Mouse (Mus musculus): Measurements from ENCODE around the gene Epha2. TPM values are rescaled to one million over a fixed set of nuclear protein-coding genes. Genes with fewer than 3 reads are reported as not detected.

Gene Epha2
- total RNA-seq, 2 experiments from 2014 or later, result 1.4 to 1.5 TPM

DNA sequence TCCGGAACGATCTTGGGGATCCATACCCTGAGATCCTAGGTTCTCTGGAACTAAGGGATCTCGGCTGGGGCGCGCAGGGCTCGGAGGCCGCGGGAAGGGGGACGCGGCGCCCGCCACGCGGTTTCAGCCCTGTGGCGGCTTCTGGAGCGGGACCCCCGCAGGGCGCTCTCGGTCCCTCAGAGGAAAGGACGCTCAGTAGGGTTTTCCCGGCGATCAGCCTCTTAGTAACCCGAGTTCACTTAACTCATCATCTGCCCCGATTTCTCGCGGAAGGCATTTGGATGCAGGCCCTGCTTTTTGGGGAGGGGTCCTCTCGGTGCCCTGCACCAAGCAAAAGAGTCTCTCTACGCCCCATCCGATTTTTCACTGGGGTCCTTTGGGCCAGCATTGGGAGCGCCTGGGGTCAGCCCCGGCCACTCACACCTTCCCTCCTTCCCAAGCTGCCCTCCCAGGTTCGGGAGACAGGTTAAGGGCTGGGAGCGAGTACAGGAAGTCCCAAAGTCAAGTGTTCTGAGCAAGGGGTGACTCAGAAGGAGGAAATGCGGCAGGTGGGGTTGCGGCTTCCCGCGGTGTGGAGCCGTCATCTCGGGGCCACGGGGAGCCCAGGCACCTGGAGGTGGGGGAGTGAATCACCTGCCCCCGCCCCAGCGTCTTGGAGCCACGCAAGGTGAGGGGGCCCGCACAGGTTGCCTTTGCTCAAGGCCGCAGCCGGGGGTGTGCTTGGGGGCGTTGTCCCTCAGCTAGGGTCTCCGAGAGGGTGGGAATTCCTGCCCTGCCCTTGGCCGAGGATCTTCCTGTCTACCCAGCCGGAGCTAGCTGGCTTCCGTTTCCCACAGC lies 769 bp downstream of the Epha2 start:
- no peak for DNase-seq (ENCODE audit: low spot score in 2 of 2)
- intact Hi-C loops (cut with DNase I), result no loop called here

DNA sequence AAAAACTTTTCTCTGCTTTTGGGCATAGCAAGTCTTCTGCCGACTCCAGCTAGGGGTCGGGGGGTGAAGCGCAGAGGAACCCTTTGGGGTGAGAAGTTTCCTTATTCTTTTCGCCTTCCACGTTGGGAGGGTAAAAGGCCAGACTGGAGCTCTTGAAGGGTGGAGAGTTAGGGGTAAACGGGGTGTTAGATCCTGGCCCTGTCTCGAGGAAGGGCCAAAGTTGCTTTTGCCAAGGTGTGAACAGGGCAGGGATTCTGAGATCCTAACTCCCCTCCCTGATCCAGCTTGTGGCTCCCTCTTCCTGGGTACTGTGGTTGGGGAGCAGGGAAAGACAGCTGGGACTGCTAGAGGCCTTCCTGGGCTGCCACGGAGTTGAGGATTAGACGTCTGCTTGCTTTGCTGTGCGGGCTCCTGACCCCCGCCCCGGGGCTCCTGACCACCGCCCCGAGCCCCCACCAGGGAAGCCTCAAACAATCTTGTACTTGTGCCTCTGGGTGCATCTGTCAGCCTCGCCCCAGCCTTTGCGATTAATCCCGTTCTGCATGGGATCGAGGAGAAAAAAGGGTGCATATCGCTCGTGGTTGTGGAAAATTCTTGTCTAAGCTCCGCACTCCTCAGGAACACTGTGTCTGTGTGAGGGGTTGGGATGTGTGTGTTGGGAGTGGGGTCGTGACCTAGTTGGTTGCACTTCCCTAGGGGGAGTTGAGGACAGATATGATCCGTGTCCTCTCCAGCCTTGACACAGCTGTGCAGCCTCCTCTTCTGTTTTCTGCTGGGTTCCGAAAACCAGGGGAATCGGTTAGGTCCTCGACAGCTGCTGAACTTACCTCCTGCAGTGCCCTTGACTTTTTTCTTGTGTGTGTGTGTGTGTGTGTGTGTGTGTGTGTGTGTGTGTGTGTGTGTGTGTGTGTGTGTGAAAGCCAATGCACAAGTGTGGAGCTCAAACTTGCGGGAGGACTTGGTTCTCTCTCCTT lies 1.7 kb downstream of the Epha2 start:
- intact Hi-C loops (cut with DNase I), result no loop called here
- no peak for DNase-seq (ENCODE audit: low spot score in 2 of 2)

DNA sequence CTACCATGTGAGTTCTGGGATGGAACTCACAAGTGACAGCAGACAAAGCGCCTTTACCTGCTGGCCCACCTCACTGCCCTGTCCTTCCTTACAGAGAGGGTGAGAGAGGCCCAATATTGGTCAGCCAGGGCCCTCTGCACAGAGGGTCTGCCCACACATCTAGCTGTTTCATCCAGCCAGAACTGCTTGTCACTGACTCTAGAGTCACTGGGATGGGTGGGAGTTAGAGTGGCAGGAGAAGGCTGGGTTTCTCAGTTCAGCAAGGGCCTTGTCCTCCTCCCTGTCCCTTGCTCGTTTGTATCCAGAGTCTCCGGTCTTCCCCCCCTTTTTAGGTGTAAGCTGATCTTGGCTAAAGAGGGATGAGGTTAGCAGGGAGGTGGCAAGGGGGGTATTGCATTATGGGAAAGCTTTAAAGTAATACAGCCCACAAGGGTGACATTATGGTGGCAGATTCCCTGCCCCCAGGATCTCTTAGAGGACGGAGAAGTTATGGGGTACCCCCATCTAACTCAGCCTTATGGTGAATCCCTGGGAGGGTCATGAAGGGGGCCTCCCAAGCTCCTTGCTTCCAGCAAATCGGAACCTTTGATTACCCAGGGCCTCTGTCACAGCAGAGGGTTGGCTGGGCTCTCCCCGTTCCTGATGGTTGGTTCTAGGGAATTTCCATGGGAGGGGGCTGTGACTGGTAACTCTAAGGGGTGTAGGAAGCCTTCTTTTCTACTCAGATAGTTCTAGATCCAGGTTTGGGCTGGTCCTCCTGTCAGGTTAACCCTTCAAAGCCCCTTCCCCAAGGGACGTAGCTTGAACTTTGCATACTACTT lies 2.6 kb downstream of the Epha2 start:
- DNase-seq (ENCODE audit: low spot score in 2 of 2), result no peak
- intact Hi-C loops (cut with DNase I), result no loop called here

DNA sequence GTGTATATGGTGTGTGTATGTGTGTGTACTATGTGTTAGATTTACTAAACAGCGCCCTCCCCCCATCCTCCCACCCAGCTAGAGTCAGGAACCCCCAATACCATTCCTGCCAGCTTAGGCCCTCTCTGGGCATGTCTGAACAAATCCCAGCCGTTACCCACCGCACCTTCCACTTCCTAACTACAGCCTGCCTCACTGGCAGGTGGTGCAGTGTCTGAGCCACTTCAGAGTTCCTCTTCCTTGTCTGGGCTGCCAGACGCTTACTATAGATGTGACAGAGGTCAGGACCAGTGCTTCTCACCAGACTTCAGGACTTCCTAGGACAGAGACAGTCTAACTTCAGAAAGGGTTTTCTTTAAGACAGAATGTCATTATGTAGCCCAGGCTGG lies 3.2 kb downstream of the Epha2 start:
- no peak for DNase-seq (ENCODE audit: low spot score in 2 of 2)
- intact Hi-C loops (cut with DNase I), result no loop called here

DNA sequence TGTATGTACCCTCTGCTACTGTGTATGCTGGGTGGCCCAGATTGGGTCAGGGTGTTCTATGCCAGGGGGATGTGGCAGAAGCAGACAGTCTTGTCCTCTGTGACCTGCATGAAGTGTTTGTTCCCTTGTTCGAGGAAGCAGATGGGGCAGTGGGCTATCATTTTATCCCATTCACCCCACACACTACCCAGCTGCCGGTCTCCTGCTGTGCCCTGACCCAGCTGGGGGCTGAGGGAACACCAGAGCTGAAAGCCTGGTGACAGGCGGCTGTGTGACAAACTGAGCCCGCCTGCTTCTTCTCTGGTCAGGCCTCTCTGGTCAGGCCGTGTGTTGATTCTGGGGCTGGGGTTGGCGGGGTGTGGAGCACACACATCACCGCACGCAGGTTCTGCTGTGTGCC lies 5.0 kb downstream of the Epha2 start:
- intact Hi-C loops (cut with DNase I), result no loop called here
- DNase-seq (ENCODE audit: low spot score in 2 of 2), result no peak

DNA sequence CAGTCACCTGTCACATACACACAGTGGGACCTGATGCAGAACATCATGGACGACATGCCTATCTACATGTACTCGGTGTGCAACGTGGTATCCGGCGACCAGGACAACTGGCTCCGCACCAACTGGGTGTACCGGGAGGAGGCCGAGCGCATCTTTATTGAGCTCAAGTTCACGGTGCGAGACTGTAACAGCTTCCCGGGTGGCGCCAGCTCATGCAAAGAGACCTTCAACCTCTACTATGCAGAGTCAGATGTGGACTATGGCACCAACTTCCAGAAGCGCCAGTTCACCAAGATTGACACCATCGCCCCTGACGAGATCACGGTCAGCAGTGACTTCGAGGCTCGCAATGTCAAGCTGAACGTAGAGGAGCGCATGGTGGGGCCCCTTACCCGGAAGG lies 7.3 kb downstream of the Epha2 start:
- intact Hi-C loops (cut with DNase I), result no loop called here
- no peak for DNase-seq (ENCODE audit: low spot score in 2 of 2)

DNA sequence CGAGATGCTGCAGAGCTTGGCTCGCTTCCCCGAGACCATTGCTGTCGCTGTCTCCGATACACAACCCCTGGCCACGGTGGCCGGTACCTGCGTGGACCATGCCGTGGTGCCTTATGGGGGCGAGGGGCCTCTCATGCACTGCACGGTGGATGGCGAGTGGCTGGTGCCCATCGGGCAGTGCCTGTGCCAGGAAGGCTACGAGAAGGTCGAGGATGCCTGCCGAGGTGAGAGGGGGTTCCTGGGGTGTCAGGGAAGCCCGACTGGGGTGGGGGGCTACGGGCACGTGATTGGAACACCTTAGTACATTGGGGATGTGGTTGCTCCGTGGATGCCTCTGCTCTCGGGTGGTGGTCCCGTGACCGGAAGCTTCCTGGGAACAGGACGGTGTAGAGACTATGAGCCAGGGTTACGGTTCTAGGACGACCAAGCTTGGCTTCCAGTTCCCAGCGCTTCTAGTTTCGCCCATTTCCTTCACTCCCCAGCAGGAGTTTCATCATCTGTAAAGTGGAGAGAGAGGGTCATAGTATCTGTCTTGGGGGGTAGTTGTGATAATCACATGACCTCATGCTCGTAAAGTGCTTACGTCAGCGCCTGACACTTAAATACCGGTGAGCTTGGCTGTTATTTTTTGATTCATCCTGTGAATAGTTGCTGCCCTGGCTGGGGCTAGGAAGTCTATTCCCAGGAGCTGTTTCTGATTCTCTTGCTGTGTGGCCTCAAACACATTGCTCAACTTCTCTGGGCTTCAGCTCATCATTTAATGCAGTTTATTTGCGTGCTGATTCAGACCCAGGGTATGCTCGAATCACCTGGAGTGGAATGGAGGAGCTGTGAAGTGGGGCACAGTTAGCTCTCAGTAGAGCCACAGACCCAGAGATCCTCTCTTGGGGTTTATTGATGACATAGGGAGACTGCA lies 8.1 kb downstream of the Epha2 start:
- intact Hi-C loops (cut with DNase I), result no loop called here
- DNase-seq (ENCODE audit: low spot score in 2 of 2), result no peak

DNA sequence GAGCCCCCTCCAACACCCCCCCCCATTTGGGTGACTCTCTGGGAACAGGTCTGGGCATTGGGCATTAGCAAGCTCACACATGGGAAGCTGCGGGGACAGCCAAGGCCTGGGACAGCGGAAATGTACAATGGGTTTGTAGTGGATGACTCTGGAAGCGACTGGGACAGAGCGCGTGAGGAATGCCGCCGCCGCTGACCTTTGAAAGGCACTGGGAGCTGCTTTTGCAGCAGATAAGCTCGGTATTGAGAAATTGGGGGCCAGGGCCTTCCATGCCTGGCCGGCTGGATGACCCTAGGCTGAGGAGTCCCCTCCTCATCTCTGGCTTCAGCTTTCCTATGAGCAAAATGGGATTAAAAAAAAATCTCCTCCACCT lies 8.7 kb downstream of the Epha2 start:
- no peak for DNase-seq (ENCODE audit: low spot score in 2 of 2)
- intact Hi-C loops (cut with DNase I), result no loop called here

DNA sequence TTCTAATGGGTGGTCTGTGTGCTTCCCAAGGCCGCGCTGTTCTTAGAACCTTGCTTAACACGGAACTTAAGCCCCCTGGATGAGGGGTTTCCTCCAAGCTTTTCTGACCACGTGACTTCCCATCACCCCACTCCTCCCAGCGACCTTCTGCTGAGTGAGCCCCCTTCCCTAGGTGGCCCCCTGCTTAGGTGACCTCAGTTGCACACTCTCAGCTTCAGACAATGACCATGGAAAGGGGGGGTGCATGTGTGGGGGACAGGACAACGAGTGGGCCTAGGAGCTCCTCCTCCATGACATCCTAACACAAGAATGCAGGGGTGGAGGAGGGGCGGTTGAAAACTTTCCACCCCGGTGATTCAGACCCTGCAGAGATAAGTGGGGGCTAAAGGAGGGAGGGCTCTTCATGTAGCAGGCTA lies 9.2 kb downstream of the Epha2 start:
- intact Hi-C loops (cut with DNase I), result no loop called here
- DNase-seq (ENCODE audit: low spot score in 2 of 2), result no peak

DNA sequence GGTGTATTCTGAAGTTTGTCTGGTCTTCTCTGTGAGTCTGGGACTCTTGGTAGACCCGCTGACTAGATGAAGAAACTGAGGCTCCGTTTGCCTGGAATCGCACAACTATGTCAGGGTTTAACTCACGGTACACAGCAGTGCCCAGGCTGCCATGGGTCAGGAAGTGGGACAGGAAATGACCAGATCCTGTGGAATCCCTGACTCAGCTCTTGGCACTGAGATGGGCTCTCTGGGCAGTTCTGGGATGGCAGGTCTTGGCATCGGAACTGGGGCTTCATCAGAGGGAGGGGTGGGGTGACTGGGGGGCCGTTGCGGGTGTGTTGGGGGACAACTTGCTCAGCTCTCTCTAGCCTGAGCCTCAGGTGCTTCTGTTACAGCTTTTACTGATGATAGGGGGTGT lies 10.0 kb downstream of the Epha2 start:
- no peak for DNase-seq (ENCODE audit: low spot score in 2 of 2)
- intact Hi-C loops (cut with DNase I), result no loop called here

DNA sequence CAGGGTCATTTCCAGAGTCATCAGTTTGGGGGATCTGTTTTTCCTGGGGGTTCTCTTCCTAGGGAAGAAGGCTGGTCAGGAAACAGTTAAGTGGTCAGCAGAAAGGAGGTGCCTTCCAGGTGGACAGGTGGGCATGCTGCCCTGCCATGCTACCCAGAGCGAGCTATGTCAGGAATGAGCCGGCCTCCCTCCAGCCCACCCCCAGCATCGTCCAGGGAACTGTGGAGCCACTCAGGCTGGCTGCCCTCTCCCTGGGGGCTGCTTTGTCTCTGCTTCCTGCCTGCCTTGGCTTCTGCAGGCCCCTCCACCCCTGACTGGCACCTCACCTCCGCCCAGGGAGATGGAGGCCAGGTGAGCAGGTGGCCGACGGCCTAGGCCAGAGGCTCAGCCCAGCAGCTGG lies 10.5 kb downstream of the Epha2 start:
- intact Hi-C loops (cut with DNase I), result no loop called here
- no peak for DNase-seq (ENCODE audit: low spot score in 2 of 2)

DNA sequence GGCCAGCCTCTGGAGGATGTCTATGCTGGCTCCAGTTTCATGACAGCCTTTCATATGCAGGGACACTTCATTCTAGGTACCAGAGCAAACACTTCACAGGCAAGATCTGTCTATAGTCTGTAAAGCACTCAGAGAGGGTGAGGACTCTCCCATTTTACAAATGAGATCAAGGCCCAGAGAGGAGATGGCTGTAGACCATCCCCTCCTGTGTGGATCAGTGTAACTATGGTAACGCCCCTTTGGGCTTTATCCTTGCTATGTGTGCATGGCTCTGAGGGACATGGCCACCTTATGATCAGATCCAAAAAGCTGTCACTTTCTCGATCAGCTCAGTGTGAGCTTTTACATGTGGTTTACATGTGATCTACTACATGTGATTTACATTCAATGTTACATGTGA lies 10.9 kb downstream of the Epha2 start:
- intact Hi-C loops (cut with DNase I), result no loop called here
- no peak for DNase-seq (ENCODE audit: low spot score in 2 of 2)

DNA sequence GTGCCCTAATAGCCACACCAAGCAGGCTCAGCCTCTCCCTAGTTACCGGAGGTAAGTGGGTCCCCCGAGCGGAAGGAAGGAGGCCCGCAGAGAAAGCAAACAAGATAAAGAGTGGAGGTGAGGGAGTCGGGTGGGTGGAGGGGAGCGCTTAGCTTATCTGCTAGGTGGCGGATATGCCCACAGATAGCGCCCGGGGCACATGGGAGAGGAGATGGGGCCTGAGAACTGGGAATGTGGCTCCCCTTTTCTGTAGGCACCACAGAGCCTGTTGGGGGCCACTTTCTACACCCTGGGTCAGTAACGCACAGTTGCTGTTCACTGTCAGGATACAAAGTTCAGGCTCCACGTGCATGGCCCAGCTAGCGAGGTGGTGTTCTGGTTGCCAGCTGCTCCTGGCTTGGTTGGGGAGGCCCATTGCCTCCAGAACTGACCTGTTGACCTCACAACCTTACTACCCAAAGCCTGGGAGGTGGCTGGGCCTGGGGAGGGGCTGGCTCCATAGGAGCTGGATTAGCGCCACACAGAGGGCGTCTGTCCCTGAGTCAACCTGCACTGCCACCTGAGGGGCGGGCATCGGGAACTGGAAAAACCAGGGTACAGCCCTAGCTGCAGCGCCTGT lies 11.6 kb downstream of the Epha2 start:
- DNase-seq (ENCODE audit: low spot score in 2 of 2), result no peak
- intact Hi-C loops (cut with DNase I), result no loop called here

DNA sequence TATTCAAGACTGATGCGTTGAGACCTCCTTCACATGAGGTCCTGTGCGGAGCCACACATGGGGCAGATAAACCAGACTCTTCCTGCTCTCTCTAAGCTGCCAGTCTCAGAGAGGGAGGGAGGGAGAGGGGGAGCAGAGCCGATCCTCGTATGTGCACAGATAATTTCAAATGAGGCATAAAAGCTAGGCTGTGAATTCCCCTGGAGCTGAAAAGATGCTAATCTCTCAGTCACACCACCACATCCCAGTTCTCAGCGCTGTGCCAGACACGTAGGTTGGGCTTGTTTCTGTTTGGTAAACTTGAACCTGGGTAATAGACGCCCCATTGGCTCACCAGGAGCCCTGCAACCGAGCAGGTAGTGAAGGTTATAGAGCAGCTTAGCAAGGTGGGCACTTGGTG lies 12.4 kb downstream of the Epha2 start:
- DNase-seq (ENCODE audit: low spot score in 2 of 2), result no peak
- intact Hi-C loops (cut with DNase I), result no loop called here

DNA sequence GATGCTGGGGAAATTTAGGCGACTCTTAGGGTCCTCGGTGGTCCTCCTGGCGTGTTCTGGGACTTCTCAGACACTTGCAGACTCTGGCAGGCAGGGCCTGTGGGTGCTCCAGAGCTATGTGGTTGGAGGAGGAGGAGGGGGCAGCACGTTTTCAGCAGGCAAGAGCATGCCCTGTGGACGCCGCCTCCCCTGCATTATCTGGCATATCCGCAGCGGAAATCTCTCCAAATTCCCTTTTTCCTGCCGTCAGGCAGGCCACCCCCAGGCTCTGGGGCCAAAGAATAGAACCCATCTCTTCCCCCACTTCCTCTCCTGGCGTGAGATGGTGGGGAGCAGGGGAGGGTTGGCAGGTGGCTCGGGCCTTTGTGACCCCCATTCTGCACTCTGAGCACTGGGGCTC lies 12.9 kb downstream of the Epha2 start:
- intact Hi-C loops (cut with DNase I), result no loop called here
- no peak for DNase-seq (ENCODE audit: low spot score in 2 of 2)

DNA sequence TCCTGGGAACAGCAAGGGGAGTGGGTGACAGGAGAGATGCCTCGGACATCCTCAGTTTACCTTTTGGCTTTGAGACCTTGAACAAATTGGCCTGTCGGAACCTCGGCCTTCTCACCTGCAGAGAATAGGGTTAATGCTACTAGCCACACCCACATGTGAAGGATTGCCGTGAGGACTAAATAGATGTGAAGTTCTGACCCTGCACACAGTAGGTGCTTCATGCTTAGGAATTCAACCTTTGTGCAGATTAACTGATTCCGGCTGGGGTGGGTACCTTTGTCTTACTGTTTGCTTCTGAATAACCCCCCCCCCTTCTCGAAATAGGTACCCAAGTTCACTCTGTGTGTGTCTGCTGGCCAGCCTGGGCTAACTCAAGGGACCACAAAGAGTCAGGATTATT lies 13.7 kb downstream of the Epha2 start:
- intact Hi-C loops (cut with DNase I), result no loop called here
- DNase-seq (ENCODE audit: low spot score in 2 of 2), result no peak

DNA sequence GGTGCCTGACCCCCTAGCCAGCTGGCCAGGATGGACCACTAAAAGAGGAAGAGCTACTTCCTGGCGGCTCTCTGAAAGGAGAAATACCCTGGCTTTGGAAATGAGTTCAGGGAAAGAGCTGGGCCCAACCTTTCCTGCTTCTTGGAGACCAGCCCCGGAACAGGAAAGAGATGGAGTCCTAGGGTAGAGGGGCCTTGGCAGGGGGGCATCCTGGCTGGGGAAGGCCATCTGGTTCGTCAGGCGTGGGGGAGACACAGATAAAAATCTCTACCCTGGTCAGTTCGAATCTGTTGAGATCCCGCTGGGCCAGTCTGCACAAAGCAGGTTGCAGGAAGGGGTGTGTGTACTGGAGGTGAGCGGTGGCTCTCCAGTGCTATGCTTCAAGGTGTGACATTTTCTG lies 15.0 kb downstream of the Epha2 start:
- no peak for DNase-seq (ENCODE audit: low spot score in 2 of 2)
- intact Hi-C loops (cut with DNase I), result no loop called here

DNA sequence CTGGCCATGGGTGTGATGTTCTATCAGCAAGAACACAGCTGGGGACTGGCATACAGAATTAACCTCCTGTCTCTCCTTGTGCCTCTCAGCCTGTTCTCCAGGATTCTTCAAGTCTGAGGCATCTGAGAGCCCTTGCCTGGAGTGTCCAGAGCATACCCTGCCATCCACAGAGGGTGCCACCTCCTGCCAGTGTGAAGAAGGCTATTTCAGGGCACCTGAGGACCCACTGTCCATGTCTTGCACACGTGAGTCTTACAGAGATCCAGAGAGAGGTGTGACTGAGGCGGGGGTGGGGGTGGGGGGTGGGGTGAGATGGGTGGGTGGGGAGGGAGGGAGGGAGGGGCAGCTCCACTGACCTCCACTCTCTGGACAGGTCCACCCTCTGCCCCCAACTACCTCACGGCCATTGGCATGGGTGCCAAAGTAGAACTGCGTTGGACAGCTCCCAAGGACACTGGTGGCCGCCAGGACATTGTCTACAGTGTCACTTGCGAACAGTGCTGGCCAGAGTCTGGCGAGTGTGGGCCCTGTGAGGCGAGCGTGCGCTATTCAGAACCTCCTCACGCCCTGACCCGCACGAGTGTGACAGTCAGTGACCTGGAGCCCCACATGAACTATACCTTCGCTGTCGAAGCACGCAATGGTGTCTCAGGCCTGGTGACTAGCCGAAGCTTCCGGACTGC lies 15.6 kb downstream of the Epha2 start:
- intact Hi-C loops (cut with DNase I), result no loop called here
- no peak for DNase-seq (ENCODE audit: low spot score in 2 of 2)
